In genomic region chr11:84565224-84565623, GRCm38 (mm10) we compare ENCODE assay signal across 28 mouse cellular contexts. TPM values are rescaled to one million over a fixed set of nuclear protein-coding genes. Genes with fewer than 3 reads are reported as not detected.
A peak's percentile ranks its signal among the peaks of the same experiment; 100 is the strongest.
DNase-seq lines count a peak whose midpoint lies in the region; ATAC-seq and TF ChIP-seq lines count a peak whose summit lies in the region.
"Had no signal": no experiment of that assay in that cellular context is flagged by ENCODE, and none has a peak within 500 bp of the region (broad histone marks: within the 10 kb centered on the region; RNA-seq: fewer than 3 reads in every experiment).

No protein-coding gene starts in this region.

- ATAC-seq in kidney, embryonic 15.5 days (replicated peaks; ENCODE audit: low FRiP score) = no peak
- peak; percentile 67; the same call in 1 of the 2 replicates for ATAC-seq in lung, embryonic 16.5 days (ENCODE audit: low read depth)
- ATAC-seq in liver, embryonic 11.5 days (replicated peaks; ENCODE audit: low FRiP score) = no peak
- ATAC-seq: forebrain, embryonic 16.5 days; intestine, postnatal 0 days had no signal

- peak; percentile 71 for DNase-seq in kidney, adult 2 months
- DNase-seq in lung, postnatal 14 days = no peak
- peak; percentile 49 for DNase-seq in brain, embryonic 14.5 days (ENCODE audit: low read depth)
- DNase-seq in kidney, postnatal 10 days = peak; percentile 16
- DNase-seq in liver, embryonic 11.5 days (ENCODE audit: low spot score) = no peak
- DNase-seq in urinary bladder, postnatal 4 days (ENCODE audit: low spot score in 2 of 2) = no peak
- DNase-seq: adrenal gland, postnatal 25 days; B cell, adult 2 months; gastrocnemius, adult 2 months; gastrocnemius, postnatal 36 days; heart, adult 18-20 months; heart, postnatal 36 days; liver, embryonic 13.5 days; lung, postnatal 4 days; right cerebral cortex, postnatal 14 days had no signal

- H3K36me3 ChIP-seq in kidney, adult 2 months (ENCODE audit: control insufficient read depth, insufficient read depth, low read length) = no peaks in the 10 kb centered on the region
- H3K36me3 ChIP-seq in kidney, embryonic 15.5 days = no peaks in the 10 kb centered on the region
- no peaks in the 10 kb centered on the region for H3K36me3 ChIP-seq in lung, embryonic 16.5 days (ENCODE audit: control insufficient read depth, insufficient read depth, low read length)
- H3K36me3 ChIP-seq in liver, embryonic 11.5 days (ENCODE audit: control insufficient read depth, insufficient read depth, low read length) = no peaks in the 10 kb centered on the region
- H3K36me3 ChIP-seq: embryonic facial prominence, embryonic 13.5 days; forebrain, embryonic 10.5 days; hindbrain, embryonic 13.5 days; liver, embryonic 13.5 days; midbrain, embryonic 12.5 days had no signal

- no peak overlapping the region for H3K4me3 ChIP-seq in kidney, adult 2 months (ENCODE audit: insufficient read depth, low read depth, low read length)
- no peak overlapping the region for H3K4me3 ChIP-seq in kidney, embryonic 15.5 days (replicated peaks)
- no peak overlapping the region for H3K4me3 ChIP-seq in lung, embryonic 16.5 days (ENCODE audit: low read length)
- H3K4me3 ChIP-seq in liver, embryonic 11.5 days (ENCODE audit: low read depth, low read length) = no peak overlapping the region
- H3K4me3 ChIP-seq: embryonic facial prominence, embryonic 13.5 days; forebrain, embryonic 10.5 days; gastrocnemius, adult 2 months; hindbrain, embryonic 13.5 days; layer of hippocampus, adult 2 months; liver, embryonic 13.5 days; megakaryocyte, embryonic 14.5 days; midbrain, embryonic 12.5 days had no signal

- no peak overlapping the region for H3K27ac ChIP-seq in kidney, adult 2 months (ENCODE audit: insufficient read depth, low read depth, low read length)
- H3K27ac ChIP-seq in kidney, embryonic 15.5 days = no peak overlapping the region
- no peak overlapping the region for H3K27ac ChIP-seq in lung, embryonic 16.5 days (ENCODE audit: low read length)
- no peak overlapping the region for H3K27ac ChIP-seq in liver, embryonic 11.5 days (ENCODE audit: low read depth, low read length)
- H3K27ac ChIP-seq: embryonic facial prominence, embryonic 13.5 days; forebrain, embryonic 10.5 days; gastrocnemius, adult 2 months; hindbrain, embryonic 13.5 days; layer of hippocampus, adult 2 months; liver, embryonic 13.5 days; midbrain, embryonic 12.5 days had no signal

- 59% methylated on average over 3 of the region's 3 CpGs for WGBS in kidney, adult 2 months
- WGBS in kidney, embryonic 15.5 days = 91% methylated on average over 3 of the region's 3 CpGs
- 81% methylated on average over 3 of the region's 3 CpGs for WGBS in lung, embryonic 16.5 days
- WGBS in liver, embryonic 11.5 days = 68% methylated on average over 3 of the region's 3 CpGs

- peaks cover 3% of the 10 kb centered on the region; the same call in 1 of the 2 replicates for H3K4me1 ChIP-seq in kidney, adult 2 months (ENCODE audit: control insufficient read depth, insufficient read depth, low read length)
- peaks cover 37% of the 10 kb centered on the region for H3K4me1 ChIP-seq in kidney, embryonic 15.5 days
- 0 out of 2 replicates have a peak, but pooled peaks cover 1% of the 10 kb centered on the region for H3K4me1 ChIP-seq in lung, embryonic 16.5 days (replicated peaks; ENCODE audit: control insufficient read depth, insufficient read depth, low read length)
- H3K4me1 ChIP-seq in liver, embryonic 11.5 days (replicated peaks; ENCODE audit: control insufficient read depth, insufficient read depth, low read length) = peaks cover 6% of the 10 kb centered on the region; the same call in 1 of the 2 replicates
- H3K4me1 ChIP-seq: megakaryocyte, embryonic 14.5 days had no signal

- H3K9ac ChIP-seq in kidney, embryonic 15.5 days = no peak overlapping the region
- H3K9ac ChIP-seq in lung, embryonic 16.5 days (ENCODE audit: low read length) = no peak overlapping the region
- no peak overlapping the region for H3K9ac ChIP-seq in liver, embryonic 11.5 days (ENCODE audit: low read depth, low read length)
- H3K9ac ChIP-seq: embryonic facial prominence, embryonic 13.5 days; hindbrain, embryonic 13.5 days; liver, embryonic 13.5 days; midbrain, embryonic 12.5 days had no signal

- H3K9me3 ChIP-seq in kidney, embryonic 15.5 days (replicated peaks) = no peaks in the 10 kb centered on the region
- H3K9me3 ChIP-seq in lung, embryonic 16.5 days (ENCODE audit: control insufficient read depth, low read length) = no peaks in the 10 kb centered on the region
- H3K9me3 ChIP-seq in liver, embryonic 11.5 days (ENCODE audit: control insufficient read depth, low read length) = no peaks in the 10 kb centered on the region
- H3K9me3 ChIP-seq: embryonic facial prominence, embryonic 13.5 days; forebrain, embryonic 10.5 days; hindbrain, embryonic 13.5 days; liver, embryonic 13.5 days; megakaryocyte, embryonic 14.5 days; midbrain, embryonic 12.5 days had no signal

- TF ChIP-seq POLR2A in kidney, adult 2 months (IDR thresholded peaks at IDR 0.05; ENCODE audit: low read depth, low read length) = no peak
- TF ChIP-seq POLR2A in brain, embryonic 14.5 days (IDR thresholded peaks at IDR 0.05; ENCODE audit: borderline replicate concordance, extremely low read depth, insufficient read depth, insufficient read length, poor library complexity, severe bottlenecking) = no peak

- TF ChIP-seq CTCF in kidney, adult 2 months (conservative IDR thresholded peaks at IDR 0.05; ENCODE audit: insufficient read depth, insufficient read length, low read depth, low read length) = no peak
- TF ChIP-seq CTCF in brain, embryonic 14.5 days (IDR thresholded peaks at IDR 0.05; ENCODE audit: borderline replicate concordance, extremely low read depth, insufficient read depth, insufficient read length) = no peak

- no peaks in the 10 kb centered on the region; the same call in 1 of the 2 replicates for H3K27me3 ChIP-seq in kidney, adult 2 months (replicated peaks; ENCODE audit: control insufficient read depth, insufficient read depth, low read length)
- peaks cover 28% of the 10 kb centered on the region; the same call in 1 of the 2 replicates for H3K27me3 ChIP-seq in kidney, embryonic 15.5 days
- no peaks in the 10 kb centered on the region; the same call in 1 of the 2 replicates for H3K27me3 ChIP-seq in lung, embryonic 16.5 days (ENCODE audit: control insufficient read depth, insufficient read depth, low read depth, low read length)
- H3K27me3 ChIP-seq in liver, embryonic 11.5 days (replicated peaks; ENCODE audit: control insufficient read depth, insufficient read depth, low read length) = peaks cover 19% of the 10 kb centered on the region

- no peak overlapping the region for H3K4me2 ChIP-seq in kidney, embryonic 15.5 days
- H3K4me2 ChIP-seq in lung, embryonic 16.5 days (ENCODE audit: low read depth, low read length) = no peak overlapping the region
- H3K4me2 ChIP-seq in liver, embryonic 11.5 days = no peak overlapping the region
- H3K4me2 ChIP-seq: embryonic facial prominence, embryonic 13.5 days; heart, embryonic 11.5 days; hindbrain, embryonic 13.5 days; liver, embryonic 13.5 days; midbrain, embryonic 12.5 days had no signal

RNA-seq across cellular contexts. Expression of gene Lhx1, which starts 39.9 kb away (rescaled TPM):
- polyA plus RNA-seq in kidney, adult 2 months (2012; rRNA removed) = 12.8 and 16.7 TPM in 2 replicates
- polyA plus RNA-seq in kidney, embryonic 15.5 days (2015; fragmentation: Nextera tagmentation; extraction: Ambion mirVana) = 36.0 and 37.3 TPM in 2 replicates
- 0.06 TPM in 1 of 2 replicates, not detected in the other for polyA plus RNA-seq in lung, embryonic 16.5 days (2015; fragmentation: Nextera tagmentation; extraction: Ambion mirVana)
- polyA plus RNA-seq in brain, embryonic 14.5 days (2012; rRNA removed) = 36.2 and 64.4 TPM in 2 replicates
- 0.32 TPM in 1 of 2 replicates, not detected in the other for polyA plus RNA-seq in liver, embryonic 11.5 days (2014; fragmentation: Nextera tagmentation; extraction: Ambion mirVana)
- polyA plus RNA-seq: heart, embryonic 16.5 days; thymus, postnatal 0 days had no signal

RNA-seq across cellular contexts. Expression of gene Aatf, which starts 51.9 kb away (rescaled TPM):
- polyA plus RNA-seq in kidney, adult 2 months (2012; rRNA removed) = 6.5 and 12.7 TPM in 2 replicates
- polyA plus RNA-seq in kidney, embryonic 15.5 days (2015; fragmentation: Nextera tagmentation; extraction: Ambion mirVana) = 59.8 and 60.4 TPM in 2 replicates
- polyA plus RNA-seq in lung, embryonic 16.5 days (2015; fragmentation: Nextera tagmentation; extraction: Ambion mirVana) = 33.8 and 39.1 TPM in 2 replicates
- 7.1 and 14.6 TPM in 2 replicates for polyA plus RNA-seq in brain, embryonic 14.5 days (2012; rRNA removed)
- 87.6 and 92.8 TPM in 2 replicates for polyA plus RNA-seq in liver, embryonic 11.5 days (2014; fragmentation: Nextera tagmentation; extraction: Ambion mirVana)

Comparison
In these comparisons a context has a peak if more than half of its experiments do, and no peak if none do; other contexts are left out.
1. DNase-seq: peak in kidney, adult 2 months (single experiment), brain, embryonic 14.5 days (single experiment) and kidney, postnatal 10 days (single experiment); none in lung, postnatal 14 days (single experiment), liver, embryonic 11.5 days (single experiment) and urinary bladder, postnatal 4 days (0 of 2).
2. RNA of gene Lhx1, which starts 39.9 kb away (polyA plus RNA-seq): 36.2 to 64.4 TPM in brain, embryonic 14.5 days, 36.0 to 37.3 TPM in kidney, embryonic 15.5 days and 12.8 to 16.7 TPM in kidney, adult 2 months; 0.32 TPM in liver, embryonic 11.5 days and 0.06 TPM in lung, embryonic 16.5 days; every median in the first group is over 10 times any median in the second.